Mouse (Mus musculus): ENCODE measurements around the gene Ube2o.
"Not testable (repeated sequence)": the region's sequence is repeated elsewhere in the genome, so short reads cannot be mapped to it uniquely, and the experiment has no call there.

The Ube2o gene

GRCm38 (mm10) chr11:116512987-116513386 lies 68.3 kb downstream of the Ube2o start:
- DNase-seq (ENCODE audit: low spot score): no peak

- no peak for DNase-seq (ENCODE audit: low spot score)
Observed at GRCm38 (mm10) chr11:116512154-116512553, 69.1 kb downstream of the Ube2o start.

GRCm38 (mm10) chr11:116511301-116511868 lies 69.9 kb downstream of the Ube2o start:
- no peak for DNase-seq (ENCODE audit: low spot score)

GRCm38 (mm10) chr11:116508689-116509088 lies 72.6 kb downstream of the Ube2o start:
- no peak for DNase-seq (ENCODE audit: low spot score)

- DNase-seq (ENCODE audit: low spot score): no peak
Observed at GRCm38 (mm10) chr11:116506151-116506875, 74.9 kb downstream of the Ube2o start.

- no peak for DNase-seq (ENCODE audit: low spot score)
Observed at GRCm38 (mm10) chr11:116505573-116505972, 75.7 kb downstream of the Ube2o start.

- no peak for DNase-seq (ENCODE audit: low spot score)
Observed at GRCm38 (mm10) chr11:116504516-116504915, 76.7 kb downstream of the Ube2o start.

DNA sequence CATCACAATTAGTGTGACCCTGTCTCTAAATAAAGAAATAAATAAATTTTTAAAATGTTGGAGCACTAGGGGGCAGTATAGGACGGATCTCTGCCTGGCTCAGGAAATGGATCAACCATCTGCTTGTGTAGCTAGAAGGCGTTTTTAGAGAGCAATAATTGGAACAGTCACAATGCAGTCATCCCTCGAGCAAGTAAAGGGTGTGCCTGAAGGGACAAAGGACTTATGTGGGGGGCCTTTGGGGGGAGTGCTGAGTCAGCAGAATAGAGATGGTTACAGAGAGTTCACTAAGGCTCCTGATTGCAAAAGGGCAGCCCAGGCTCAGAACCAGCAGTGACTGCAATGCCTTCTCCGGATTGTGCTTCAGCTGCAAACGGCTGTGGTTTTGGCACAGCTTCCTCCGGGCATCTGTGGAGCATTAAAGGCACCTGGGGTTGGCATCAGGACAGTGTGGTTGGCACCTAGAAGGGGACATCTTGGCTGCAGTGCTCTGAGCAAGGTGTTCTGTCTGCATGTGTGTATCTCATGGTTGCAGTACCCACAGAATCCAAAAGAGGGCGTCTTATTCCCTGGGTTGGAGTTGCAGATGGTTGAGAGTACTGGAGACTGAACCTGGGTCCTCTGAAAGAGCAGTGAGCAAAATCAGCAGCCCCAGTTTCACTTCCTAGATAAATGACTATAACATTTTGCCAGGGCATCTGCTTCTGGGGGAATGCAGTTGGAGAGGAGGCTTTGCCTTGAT lies 80.1 kb downstream of the Ube2o start:
- peak; percentile 50 for DNase-seq (ENCODE audit: low spot score)

DNA sequence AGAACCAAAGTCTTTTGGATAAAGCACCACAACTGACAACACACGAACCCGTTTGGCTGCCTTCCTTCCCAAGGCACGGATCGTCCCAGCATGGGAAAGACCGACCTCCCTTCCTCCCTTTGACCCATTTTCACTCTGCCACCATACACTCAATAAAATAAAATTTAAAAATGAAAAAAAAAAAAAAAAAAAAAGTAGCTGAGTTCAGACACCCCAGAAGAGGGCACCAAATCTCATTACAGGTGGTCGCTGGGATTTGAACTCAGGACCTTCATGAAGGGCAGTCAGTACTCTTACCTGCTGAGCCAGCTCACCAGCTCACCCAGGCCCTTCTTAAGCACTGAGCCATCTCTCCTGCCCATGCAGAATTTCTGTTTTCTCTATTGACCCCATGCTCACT lies 82.2 kb downstream of the Ube2o start:
- DNase-seq (ENCODE audit: low spot score): no peak

GRCm38 (mm10) chr11:116498596-116498995 lies 82.7 kb downstream of the Ube2o start:
- DNase-seq (ENCODE audit: low spot score): no peak

DNA sequence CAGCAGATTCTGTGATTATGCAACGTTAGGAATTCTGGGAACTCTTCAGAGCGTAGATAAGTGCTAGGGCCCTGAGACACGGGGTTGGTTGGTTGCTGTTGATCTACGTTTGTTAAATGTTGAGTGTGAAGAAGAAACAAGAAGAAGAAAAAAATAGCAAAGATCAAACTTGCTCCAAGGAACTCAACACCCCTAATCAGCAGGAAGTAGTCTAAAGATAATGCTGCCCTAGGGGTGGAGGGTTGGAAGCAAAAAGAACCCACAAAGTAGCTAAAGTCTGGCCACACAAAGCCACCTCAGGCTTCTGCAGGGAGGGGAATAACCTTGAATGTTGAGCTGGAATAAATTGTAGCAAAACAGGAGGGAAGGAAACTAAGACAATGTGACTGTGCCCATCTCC lies 83.9 kb downstream of the Ube2o start:
- DNase-seq (ENCODE audit: low spot score): peak; percentile 81

- peak; percentile 91 for DNase-seq (ENCODE audit: low spot score)
Observed at GRCm38 (mm10) chr11:116494474-116495174, 86.6 kb downstream of the Ube2o start.

- peak; percentile 69 for DNase-seq (ENCODE audit: low spot score)
Observed at GRCm38 (mm10) chr11:116493795-116494252, 87.4 kb downstream of the Ube2o start, which contains the start of gene Prpsap1. Prpsap1 (minus strand) TSS chr11:116494202.

- DNase-seq (ENCODE audit: low spot score): no peak
Observed at GRCm38 (mm10) chr11:116493191-116493590, 88.1 kb downstream of the Ube2o start.

GRCm38 (mm10) chr11:116492507-116492906 lies 88.7 kb downstream of the Ube2o start:
- not testable (repeated sequence) for DNase-seq (ENCODE audit: low spot score)

- no peak for DNase-seq (ENCODE audit: low spot score)
Observed at GRCm38 (mm10) chr11:116491338-116491737, 89.9 kb downstream of the Ube2o start.

DNA sequence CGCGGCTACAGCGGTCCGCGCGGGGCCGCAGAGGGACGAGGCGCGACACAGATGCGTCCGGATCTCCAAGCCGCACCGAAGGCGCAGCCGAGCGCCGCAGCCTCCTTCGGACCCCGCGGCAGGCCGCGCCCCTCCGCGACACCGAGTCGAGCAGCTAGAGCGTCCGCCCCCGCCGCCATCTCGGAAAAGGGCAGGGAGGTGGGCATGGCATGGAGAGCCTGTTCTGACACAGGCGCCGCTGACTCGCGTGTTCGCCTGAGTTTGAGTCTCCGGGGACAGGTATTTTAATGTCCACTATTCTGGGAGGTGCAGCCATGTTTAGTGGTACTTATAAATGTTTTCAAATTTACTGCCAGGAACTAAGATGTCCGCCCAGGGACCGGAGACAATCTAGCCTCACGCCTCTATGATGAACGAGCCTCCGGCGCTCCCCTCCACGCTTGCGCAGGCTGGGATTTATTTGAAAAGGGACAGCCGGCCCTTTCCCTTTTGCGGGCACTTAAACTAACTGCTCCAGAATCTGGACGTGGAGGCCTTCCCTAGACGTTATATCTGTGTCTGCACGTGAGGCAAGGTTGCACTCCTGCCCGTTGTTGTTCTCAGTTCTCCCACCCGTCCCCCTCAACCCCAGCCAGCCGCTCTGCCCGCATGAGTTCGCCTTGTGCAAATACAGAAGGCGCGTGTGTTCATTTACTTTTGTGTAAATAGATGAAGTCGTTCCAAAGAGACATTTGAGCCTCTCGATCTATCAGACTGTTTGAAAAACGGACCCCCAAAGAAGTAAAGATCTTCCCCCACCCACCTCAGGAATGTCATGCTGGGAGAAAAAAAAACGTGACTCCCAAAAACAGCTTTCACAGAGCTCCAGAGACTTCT lies 90.8 kb downstream of the Ube2o start:
- peak; percentile 89 for DNase-seq (ENCODE audit: low spot score)

DNA sequence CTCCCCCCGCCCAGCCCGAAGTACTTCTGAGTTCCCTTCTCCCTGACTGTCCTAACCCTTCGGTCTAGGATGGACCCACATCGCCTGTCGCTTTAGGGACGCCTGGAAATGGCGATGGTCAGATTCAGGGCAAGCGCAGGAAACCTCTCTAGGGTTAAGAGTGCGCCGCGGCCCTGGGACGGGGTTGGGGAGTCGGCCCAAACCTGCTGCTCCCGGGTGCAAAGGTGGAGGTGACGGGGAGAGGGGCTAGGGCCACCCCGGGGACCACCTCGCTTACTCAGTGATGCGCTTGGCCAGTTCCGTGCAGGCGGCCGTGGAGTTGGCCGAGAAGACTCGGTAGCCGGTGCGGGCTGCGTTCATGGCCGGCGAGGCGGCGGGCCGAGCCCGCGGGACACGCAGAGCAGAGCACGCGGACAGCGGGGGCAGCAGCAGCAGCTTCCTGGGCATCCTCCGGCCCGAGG lies 91.4 kb downstream of the Ube2o start:
- no peak for DNase-seq (ENCODE audit: low spot score)

DNA sequence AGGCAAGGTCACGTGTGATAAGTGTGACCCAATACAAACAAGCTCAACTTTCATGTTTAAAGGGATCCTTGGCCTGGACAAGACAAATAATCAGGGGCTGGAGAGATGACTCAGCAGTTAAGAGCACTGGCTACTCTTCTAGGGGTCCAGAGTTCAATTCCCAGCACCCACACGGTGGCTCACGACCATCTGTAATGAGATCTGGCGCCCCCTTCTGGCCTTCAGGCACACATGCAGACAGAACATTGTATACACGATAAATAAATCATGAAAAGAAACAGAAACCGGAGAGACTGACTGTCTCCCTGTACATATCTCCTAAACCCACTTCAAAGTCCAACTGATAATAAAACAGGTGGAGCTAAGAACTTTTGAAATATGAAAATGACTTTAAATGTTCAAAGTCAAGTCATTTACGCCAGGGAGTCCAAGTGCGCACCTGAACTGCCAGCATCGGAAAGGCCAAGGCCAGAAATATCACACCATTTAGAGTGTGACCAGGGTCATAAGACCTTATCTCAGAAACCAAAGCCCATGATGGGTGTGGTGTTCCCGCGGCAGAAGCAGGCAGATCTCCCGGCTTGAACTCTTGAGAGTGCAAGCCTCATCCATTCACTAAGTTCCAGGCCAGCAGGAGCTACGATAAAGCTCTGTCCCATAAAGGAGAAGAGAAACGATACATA lies 92.4 kb downstream of the Ube2o start:
- no peak for DNase-seq (ENCODE audit: low spot score)

- DNase-seq (ENCODE audit: low spot score): no peak
Observed at GRCm38 (mm10) chr11:116488207-116488606, 93.0 kb downstream of the Ube2o start.

Measured in testis, postnatal 14 days (tissue).